Mouse (Mus musculus) MEL (cell line): ENCODE measurements around the gene Rnf182. TPM values are rescaled to one million over a fixed set of nuclear protein-coding genes. Genes with fewer than 3 reads are reported as not detected.

Experiments
- DNase-seq: peaks from one replicate; pipeline ENCODE4 v3.0.0; 2011; ENCODE audit warnings: low read depth, low spot score
- H3K27ac ChIP-seq: 2 replicates; pipeline ENCODE4 v1.5.1; 2012; ENCODE audit warnings: low read depth, mild to moderate bottlenecking, control low read depth, low read length, moderate library complexity; ENCODE audit not compliant: control insufficient read depth
- H3K27me3 ChIP-seq, 2 experiments: fragments of 150-350 bp in 1 of 2; sonication (generic) in 1 of 2; 2 replicates each; pipeline ENCODE4 v1.6.1; 2012; ENCODE audit warnings: low read length in 2 of 2, mild to moderate bottlenecking in 2 of 2, improper control_type of control experiment in 1 of 2, moderate library complexity in 1 of 2; ENCODE audit not compliant: insufficient read depth in 2 of 2, control insufficient read depth in 1 of 2
- H3K36me3 ChIP-seq, 2 experiments: 2 replicates each; pipeline ENCODE4 v1.6.1; 2012 to 2014; ENCODE audit warnings: low read length in 2 of 2, improper control_type of control experiment in 1 of 2, inconsistent platforms in 1 of 2, mild to moderate bottlenecking in 1 of 2; ENCODE audit not compliant: insufficient read depth in 2 of 2, control insufficient read depth in 1 of 2
- H3K4me1 ChIP-seq, 2 experiments: fragments of 150-350 bp in 1 of 2; sonication (generic) in 1 of 2; 2 replicates each; pipeline ENCODE4 v1.6.1; 2012; ENCODE audit warnings: low read length in 2 of 2, improper control_type of control experiment in 1 of 2, mild to moderate bottlenecking in 1 of 2; ENCODE audit not compliant: insufficient read depth in 2 of 2, control insufficient read depth in 1 of 2
- H3K4me3 ChIP-seq, 2 experiments: fragments of 150-350 bp in 1 of 2; sonication (generic) in 1 of 2; 2 replicates each; pipeline ENCODE4 v1.5.1; 2012; ENCODE audit warnings: low read depth in 2 of 2, low read length in 2 of 2, mild to moderate bottlenecking in 2 of 2, moderate library complexity in 2 of 2, control low read depth in 1 of 2, improper control_type of control experiment in 1 of 2; ENCODE audit not compliant: control insufficient read depth in 1 of 2, insufficient read depth in 1 of 2
- H3K79me2 ChIP-seq: 2 replicates; pipeline ENCODE4 v1.6.1; 2012; ENCODE audit warnings: mild to moderate bottlenecking, low read length, moderate library complexity; ENCODE audit not compliant: control insufficient read depth, poor library complexity, insufficient read depth
- H3K9ac ChIP-seq: 2 replicates; pipeline ENCODE4 v1.6.1; 2012; ENCODE audit warnings: low read depth, mild to moderate bottlenecking, control low read depth, low read length, moderate library complexity; ENCODE audit not compliant: control insufficient read depth, poor library complexity, severe bottlenecking
- H3K9me3 ChIP-seq: fragments of 150-350 bp; sonication (generic); replicated peaks from 2 replicates; pipeline ENCODE4 v1.6.1; 2012; ENCODE audit warnings: mild to moderate bottlenecking, low read length, improper control_type of control experiment, moderate library complexity; ENCODE audit not compliant: insufficient read depth
- CHD1 ChIP-seq: IDR thresholded peaks from 2 replicates; pipeline ENCODE4 v1.6.1; 2012; ENCODE audit warnings: low read depth, mild to moderate bottlenecking, inconsistent platforms, low read length, improper control_type of control experiment
- CHD2 ChIP-seq: IDR thresholded peaks from 2 replicates; pipeline ENCODE4 v1.6.1; 2011; ENCODE audit warnings: low read length, improper control_type of control experiment
- E2F4 ChIP-seq: IDR thresholded peaks from 2 replicates; pipeline ENCODE4 v1.6.1; 2011; ENCODE audit warnings: low read depth, low read length, improper control_type of control experiment, borderline replicate concordance
- ELF1 ChIP-seq: IDR thresholded peaks from 2 replicates; pipeline ENCODE4 v1.6.1; 2014; ENCODE audit warnings: low read depth, mild to moderate bottlenecking, inconsistent platforms, low read length, improper control_type of control experiment, moderate library complexity
- EP300 ChIP-seq, 2 experiments: IDR thresholded peaks; 2 replicates each; pipeline ENCODE4 v1.6.1; 2011; ENCODE audit warnings: improper control_type of control experiment in 2 of 2, low read length in 2 of 2, low read depth in 1 of 2, mild to moderate bottlenecking in 1 of 2
- KAT2A ChIP-seq: conservative IDR thresholded peaks from 2 replicates; pipeline ENCODE4 v1.6.1; 2012; ENCODE audit warnings: low read depth, low read length, improper control_type of control experiment, inconsistent platforms
- MEF2A ChIP-seq: IDR thresholded peaks from 2 replicates; pipeline ENCODE4 v1.6.1; 2014; ENCODE audit warnings: low read depth, mild to moderate bottlenecking, inconsistent platforms, low read length, improper control_type of control experiment; ENCODE audit not compliant: poor library complexity, insufficient replicate concordance, severe bottlenecking; ENCODE audit errors: extremely low read depth
- NELFE ChIP-seq: IDR thresholded peaks from 2 replicates; pipeline ENCODE4 v1.6.1; 2011; ENCODE audit warnings: low read depth, low read length, improper control_type of control experiment
- NRF1 ChIP-seq: IDR thresholded peaks from 2 replicates; pipeline ENCODE4 v1.6.1; 2014; ENCODE audit warnings: low read depth, mild to moderate bottlenecking, inconsistent platforms, low read length, improper control_type of control experiment, moderate library complexity; ENCODE audit not compliant: poor library complexity, insufficient read depth, severe bottlenecking
- POLR2AphosphoS2 ChIP-seq: IDR thresholded peaks from 2 replicates; pipeline ENCODE4 v1.6.1; 2011; ENCODE audit warnings: low read length, improper control_type of control experiment
- RCOR1 ChIP-seq: IDR thresholded peaks from 2 replicates; pipeline ENCODE4 v1.6.1; 2012; ENCODE audit warnings: low read depth, mild to moderate bottlenecking, inconsistent platforms, low read length, improper control_type of control experiment
- SMC3 ChIP-seq: IDR thresholded peaks from 2 replicates; pipeline ENCODE4 v1.6.1; 2011; ENCODE audit warnings: low read depth, low read length, improper control_type of control experiment
- UBTF ChIP-seq: IDR thresholded peaks from 2 replicates; pipeline ENCODE4 v1.6.1; 2012; ENCODE audit warnings: low read depth, mild to moderate bottlenecking, inconsistent platforms, low read length, improper control_type of control experiment, moderate library complexity, borderline replicate concordance; ENCODE audit not compliant: insufficient read depth
- USF1 ChIP-seq: IDR thresholded peaks from 2 replicates; pipeline ENCODE4 v1.6.1; 2014; ENCODE audit warnings: low read depth, mild to moderate bottlenecking, inconsistent platforms, low read length, improper control_type of control experiment, moderate library complexity
- USF2 ChIP-seq, 2 experiments: IDR thresholded peaks; 2 replicates each; pipeline ENCODE4 v1.6.1; 2011 to 2012; ENCODE audit warnings: improper control_type of control experiment in 2 of 2, low read length in 2 of 2, borderline replicate concordance in 1 of 2, inconsistent platforms in 1 of 2, low read depth in 1 of 2, mild to moderate bottlenecking in 1 of 2; ENCODE audit not compliant: insufficient read depth in 1 of 2
- polyA plus RNA-seq, 2 experiments: library from polyadenylated mRNA; stranded (reverse) in 1 of 2; unstranded in 1 of 2; fragments of >175 nt in 1 of 2; fragments of >200 nt in 1 of 2; gene quantifications; 2 replicates each; pipeline versions ENCODE4 v1.2.1 to v1.2.4; 2012; ENCODE audit warnings: low replicate concordance in 2 of 2, low read depth in 1 of 2; ENCODE audit not compliant: insufficient read length in 2 of 2, insufficient read depth in 1 of 2, missing spikeins in 1 of 2
- total RNA-seq: library from RNA; depleted of rRNA; stranded (reverse); fragments of 300-350 nt; gene quantifications from 2 replicates; pipeline ENCODE4 v1.2.3, GENCODE M21; 2012

Rnf182 gene
- total and polyA plus RNA-seq, 3 experiments, result 0.04 TPM; not detected in 2

- no peak overlapping the region for H3K9ac ChIP-seq
- H3K36me3 ChIP-seq, result no peaks in the 10 kb centered on the region
- H3K79me2 ChIP-seq, result no peaks in the 10 kb centered on the region
- no peak overlapping the region for H3K27ac ChIP-seq
- H3K4me3 ChIP-seq, result no peak overlapping the region
- H3K9me3 ChIP-seq, result no peaks in the 10 kb centered on the region
- H3K27me3 ChIP-seq, result no peaks in the 10 kb centered on the region
- no peak for TF ChIP-seq E2F4
- no peak for TF ChIP-seq ELF1
- TF ChIP-seq USF1, result no peak
- TF ChIP-seq USF2 (IDR thresholded peaks at IDR 0.05; ENCODE audit: borderline replicate concordance in 1 of 2, insufficient read depth in 1 of 2, low read depth in 1 of 2, low read length in 2 of 2), result no peak
- TF ChIP-seq UBTF, result no peak
- no peak for TF ChIP-seq RCOR1
- no peak for TF ChIP-seq POLR2AphosphoS2
- TF ChIP-seq CHD2, result no peak
- no peak for TF ChIP-seq NRF1
- TF ChIP-seq MEF2A, result no peak
- TF ChIP-seq SMC3, result no peak
- TF ChIP-seq CHD1, result no peak
- TF ChIP-seq KAT2A, result no peak
- no peak for TF ChIP-seq NELFE
- no peak for DNase-seq
- H3K4me1 ChIP-seq, result no peaks in the 10 kb centered on the region
Measured at GRCm38 (mm10) chr13:43684499-43684994, 69.0 kb downstream of the Rnf182 start.

GRCm38 (mm10) chr13:43688065-43688464 is 72.6 kb downstream of the Rnf182 start:
- DNase-seq, result no peak
- H3K9ac ChIP-seq, result no peak overlapping the region
- no peak overlapping the region for H3K27ac ChIP-seq
- H3K79me2 ChIP-seq, result no peaks in the 10 kb centered on the region
- H3K9me3 ChIP-seq, result no peaks in the 10 kb centered on the region
- H3K4me1 ChIP-seq, result no peaks in the 10 kb centered on the region
- no peak overlapping the region for H3K4me3 ChIP-seq
- TF ChIP-seq USF2 (IDR thresholded peaks at IDR 0.05; ENCODE audit: borderline replicate concordance in 1 of 2, insufficient read depth in 1 of 2, low read depth in 1 of 2, low read length in 2 of 2) (no peak), NELFE (no peak), EP300 (IDR thresholded peaks at IDR 0.05; ENCODE audit: low read depth in 1 of 2, low read length in 2 of 2) (no peak)
- no peaks in the 10 kb centered on the region for H3K36me3 ChIP-seq
- H3K27me3 ChIP-seq, result no peaks in the 10 kb centered on the region
